Mouse (Mus musculus): Measurements from ENCODE around the gene Helz.

The Helz gene

DNA sequence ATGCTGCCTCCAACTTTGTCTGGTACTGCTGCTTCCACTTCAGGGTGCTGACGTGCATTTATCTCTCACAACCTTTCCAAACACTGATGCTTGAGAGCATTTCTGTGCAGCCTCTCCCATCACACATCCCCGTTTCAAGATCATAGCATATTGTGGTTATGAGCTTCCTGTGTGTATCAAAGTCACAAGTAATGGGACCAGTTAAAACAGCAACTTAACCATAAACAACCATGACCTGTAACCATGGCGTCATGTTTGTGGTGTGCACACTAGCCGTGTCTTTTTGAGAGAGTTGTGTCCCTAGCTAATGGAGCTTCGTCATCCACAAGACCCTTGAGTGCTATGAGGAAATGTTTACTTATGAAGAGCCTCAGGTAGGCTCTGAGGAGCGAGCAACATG is 120.5 kb downstream of the Helz start:
- in situ Hi-C loops (cut with MseI, MboI): no loop called here

DNA sequence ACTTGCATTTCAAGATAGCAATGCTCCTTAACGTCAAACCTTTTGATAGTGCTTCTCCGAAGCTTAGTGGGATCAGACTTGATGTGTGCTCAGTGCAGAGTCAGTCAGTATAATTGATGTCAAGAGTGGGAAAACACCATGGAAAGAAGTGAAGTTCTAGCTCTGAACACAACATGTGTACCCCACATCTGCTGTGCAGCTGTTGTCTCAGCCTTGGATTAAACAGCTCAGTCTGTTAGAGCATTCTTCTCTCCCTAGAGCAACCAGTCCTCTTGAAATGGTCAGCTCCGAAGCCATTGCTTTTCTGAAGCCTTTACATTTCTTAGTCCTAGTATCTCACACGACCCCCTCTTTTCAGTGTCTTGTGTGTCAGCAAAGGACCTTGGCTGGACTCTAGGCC is 121.2 kb downstream of the Helz start:
- in situ Hi-C loops (cut with MseI, MboI): no loop called here

DNA sequence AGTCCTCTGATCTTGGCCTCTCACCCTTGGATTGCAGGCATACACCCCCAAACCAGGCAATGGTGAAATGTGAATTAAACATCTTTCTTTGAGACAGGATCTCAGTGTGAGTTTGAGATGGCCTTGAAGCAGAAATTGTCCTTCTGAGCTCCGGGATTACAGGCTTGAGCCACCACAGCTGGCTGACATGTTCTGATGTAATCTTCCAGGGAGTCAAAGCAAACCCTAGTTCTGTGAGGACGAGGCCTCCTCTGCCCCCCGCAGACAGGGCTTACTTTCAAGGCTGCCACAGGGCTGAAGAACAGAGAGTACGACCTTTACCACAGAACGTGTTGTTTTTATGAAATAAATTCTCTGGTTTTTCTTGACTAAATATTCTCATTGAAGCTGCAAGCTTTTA is 126.3 kb downstream of the Helz start:
- in situ Hi-C loops (cut with MseI, MboI): no loop called here

DNA sequence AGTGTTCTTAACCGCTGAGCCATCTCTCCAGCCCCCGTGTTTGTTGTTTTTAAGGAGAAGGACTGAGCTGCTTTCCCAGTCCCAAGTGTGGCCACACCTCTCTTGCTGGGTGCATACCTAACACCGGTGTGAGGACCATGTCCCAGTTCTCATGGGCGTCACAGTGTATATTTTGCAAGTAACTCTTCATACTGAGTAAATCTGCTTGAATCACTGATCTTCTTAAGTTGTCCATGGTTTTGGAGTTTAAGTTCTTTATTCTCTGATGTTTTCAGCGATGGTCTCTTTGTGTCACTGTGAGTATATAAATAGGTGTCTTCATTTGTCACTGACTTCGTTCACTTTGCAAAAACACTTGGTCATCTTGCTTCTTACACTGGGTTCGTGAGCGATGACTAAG is 126.9 kb downstream of the Helz start:
- in situ Hi-C loops (cut with MseI, MboI): no loop called here

DNA sequence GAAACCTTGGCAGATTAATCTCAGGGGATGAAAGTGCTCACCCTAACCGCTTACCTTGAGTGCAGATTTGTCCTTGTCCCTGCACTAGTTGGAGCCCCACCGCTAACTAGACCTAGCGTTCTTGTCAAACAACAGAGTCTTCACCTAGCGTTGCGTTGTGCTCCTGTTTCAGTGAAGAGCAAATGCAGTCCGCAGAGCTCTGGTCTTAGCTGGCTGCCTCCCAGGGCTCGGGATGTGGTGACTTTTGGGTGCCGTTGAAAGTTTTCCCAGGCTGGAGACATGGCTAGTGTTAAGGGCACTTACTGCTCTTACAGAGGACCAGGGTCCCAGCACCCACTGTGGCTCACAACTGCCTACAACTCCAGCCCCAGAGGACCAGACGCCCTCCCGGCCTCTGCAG is 127.5 kb downstream of the Helz start:
- in situ Hi-C loops (cut with MseI, MboI): no loop called here

DNA sequence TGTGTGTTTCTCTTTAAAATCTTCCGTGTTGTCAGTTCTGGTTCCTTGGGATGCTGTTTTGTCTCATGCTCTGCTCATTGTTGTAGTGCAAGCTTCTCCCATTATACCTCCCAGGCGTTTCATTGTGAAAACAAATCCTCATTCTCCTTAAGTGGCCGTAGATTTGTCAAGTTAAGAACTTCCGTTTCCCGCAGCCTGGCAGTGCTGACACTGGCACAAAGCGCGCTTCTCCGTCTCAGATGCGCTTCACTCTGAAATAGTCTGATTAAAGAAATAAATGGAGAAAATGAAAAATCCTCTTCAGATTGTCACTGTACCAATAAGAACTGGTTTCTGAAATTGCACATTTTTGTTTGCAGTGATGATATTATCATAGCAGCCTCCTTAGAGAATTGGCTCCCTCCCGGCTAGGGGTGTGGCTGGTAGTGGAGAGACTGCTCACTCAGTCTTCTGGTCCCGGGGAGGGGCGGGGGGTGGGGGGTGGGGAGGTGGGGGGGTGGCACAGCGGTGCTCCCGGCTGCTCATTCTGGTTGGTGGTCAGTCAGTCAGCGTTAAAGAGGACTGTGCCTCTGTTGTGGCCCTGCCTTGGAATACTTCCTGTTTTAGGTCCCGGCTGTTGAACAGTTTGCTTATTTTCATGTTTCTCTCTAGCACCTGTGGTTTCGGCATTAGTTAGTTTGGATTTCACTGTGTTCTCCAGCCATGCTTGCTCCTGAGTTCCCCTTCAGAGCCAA is 128.6 kb downstream of the Helz start:
- in situ Hi-C loops (cut with MseI, MboI): no loop called here

DNA sequence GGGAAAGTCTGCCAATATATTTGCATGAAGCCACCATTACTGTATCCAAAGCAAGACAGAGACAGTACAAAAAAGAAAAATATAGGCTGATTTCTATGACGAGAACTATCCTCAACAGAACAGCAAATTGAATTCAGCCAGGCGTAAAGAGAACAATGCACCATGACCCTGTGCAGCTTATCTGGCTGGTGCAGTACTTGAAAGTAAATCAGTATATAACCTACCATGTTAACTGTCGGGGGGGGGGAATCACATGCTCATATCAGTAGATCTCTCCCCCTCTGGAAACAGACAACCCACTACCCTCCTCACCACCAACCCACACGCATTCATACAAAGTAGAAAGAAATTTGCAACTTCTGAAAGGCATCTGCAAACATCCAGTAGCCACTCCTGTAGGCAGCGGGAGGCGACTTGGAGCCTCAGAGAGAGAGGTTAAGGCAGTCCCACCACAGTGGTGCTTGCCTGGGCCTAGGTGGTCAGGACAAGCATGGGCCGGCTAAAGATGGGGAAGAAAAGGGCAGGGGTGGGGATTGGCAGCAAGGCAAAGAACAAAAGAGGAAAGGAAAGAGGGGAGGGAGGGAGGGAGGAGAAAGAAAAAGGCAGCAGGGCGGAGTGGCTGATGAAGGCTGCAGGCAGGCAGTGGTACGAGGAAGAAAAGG is 135.1 kb downstream of the Helz start:
- in situ Hi-C loops (cut with MseI, MboI): no loop called here

DNA sequence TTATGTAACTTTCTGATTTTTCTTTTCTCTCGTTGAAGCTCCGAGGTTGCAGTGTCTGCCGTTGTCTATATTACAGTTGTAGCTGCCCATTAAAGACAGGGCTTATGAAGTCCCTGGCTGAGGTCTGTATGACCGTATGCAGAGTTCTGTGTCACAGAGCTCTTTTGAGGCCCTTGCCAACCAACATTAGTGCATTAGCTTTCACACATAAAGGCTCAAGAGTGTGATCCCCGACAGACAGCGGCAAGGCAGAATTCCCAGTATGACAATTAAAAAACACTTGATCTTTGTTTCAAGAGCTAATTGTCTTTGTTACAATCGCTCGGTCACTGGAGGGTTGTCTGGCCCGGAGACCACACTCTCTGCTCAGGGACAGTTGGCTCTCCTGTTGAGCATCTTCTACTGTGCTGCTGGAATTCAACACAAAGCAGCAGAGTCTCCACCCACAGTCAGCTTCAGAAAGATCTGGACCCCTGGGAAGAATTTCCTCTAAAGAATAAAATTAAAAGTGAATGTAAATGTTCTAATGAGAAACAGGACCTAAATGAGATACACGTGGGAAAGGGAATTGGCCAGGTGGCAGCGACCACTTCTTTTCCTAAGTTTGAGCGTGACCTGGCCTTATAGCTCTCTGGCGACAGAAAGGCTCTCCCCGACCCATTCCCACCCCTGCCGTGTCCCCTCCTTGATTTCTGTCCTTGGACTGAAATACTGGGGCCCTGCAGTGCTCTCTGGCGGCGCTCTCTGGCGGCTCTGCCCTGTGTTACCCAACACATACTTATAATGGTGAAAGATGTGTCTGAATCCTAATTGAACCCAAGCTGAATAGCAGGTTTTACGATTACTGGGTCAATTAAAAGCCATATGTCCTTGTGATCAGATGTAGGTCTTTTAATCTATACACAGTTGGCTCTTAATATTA is 136.1 kb downstream of the Helz start:
- in situ Hi-C loops (cut with MseI, MboI): no loop called here

DNA sequence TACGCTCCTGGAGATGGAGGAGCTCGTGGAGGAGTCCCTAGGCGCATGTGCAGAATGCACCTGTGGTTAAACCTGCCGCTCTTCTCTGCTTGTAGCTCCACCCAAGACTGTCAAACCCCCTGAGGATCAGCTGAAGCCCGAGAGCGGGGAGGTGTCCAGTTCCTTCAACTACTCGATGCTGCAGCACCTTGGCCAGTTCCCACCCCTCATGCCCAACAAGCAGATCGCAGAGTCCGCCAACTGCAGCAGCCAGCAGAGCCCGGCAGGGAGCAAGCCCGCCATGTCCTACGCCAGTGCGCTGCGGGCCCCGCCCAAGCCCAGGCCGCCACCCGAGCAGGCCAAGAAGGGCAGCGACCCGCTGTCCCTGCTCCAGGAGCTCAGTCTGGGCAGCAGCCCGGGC is 138.6 kb downstream of the Helz start:
- in situ Hi-C loops (cut with MseI, MboI): no loop called here

DNA sequence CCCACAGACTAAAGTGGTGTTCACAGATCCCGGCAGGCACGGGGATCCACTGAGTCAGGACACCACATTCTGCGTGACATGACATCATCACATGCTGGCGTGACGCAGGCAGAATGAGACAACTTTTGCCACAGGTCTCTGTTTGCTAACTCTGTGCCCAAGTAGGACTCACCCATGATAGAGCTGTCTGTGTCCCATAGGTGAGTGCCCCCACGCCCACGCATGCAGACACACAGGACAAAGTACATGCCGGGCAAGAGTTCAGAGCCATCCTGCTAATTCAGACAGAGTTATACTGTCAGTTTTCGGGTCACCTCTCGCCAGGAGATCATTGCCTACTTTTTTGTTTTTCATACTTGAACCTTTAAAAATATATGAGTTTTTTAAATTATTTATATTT is 140.8 kb downstream of the Helz start:
- in situ Hi-C loops (cut with MseI, MboI): no loop called here

DNA sequence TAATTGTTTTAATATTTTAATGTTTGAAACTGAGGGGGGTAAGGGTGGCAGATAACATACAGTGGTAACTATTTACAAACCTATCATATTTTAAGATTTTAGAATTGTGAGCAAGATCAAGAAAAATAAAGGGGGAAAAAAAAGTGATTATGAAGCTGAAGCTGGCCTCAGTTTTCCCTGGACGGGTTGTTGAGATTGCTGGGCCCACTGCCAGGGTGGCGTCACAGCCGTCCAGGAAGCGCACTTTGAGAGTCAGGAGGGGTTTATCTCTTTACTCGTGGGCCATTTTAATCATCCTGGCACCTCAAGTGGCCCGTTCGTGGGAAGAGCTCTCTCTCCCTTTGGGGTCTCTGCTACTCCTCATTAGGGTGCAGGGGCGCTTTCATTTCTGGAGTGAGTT is 143.8 kb downstream of the Helz start:
- in situ Hi-C loops (cut with MseI, MboI): no loop called here

DNA sequence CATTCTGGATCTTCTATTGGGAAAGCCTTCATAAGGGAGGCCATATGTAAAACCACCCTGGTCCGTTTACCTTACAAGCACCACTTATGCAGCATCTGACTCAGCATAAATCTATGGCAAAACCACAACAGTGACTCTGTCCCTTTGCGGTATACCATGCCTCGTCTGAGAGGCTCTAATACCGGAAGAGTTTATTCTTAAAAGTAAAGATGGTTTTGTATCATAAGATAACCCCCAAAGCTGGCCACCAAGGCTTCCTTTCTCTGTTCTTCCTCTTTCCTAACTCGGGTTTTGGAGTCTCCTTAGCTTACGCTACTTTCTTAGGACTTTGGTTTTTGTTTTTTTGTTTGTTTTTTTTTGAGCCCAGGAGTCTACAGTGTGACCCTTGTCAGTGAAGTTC is 145.6 kb downstream of the Helz start:
- in situ Hi-C loops (cut with MseI, MboI): no loop called here

DNA sequence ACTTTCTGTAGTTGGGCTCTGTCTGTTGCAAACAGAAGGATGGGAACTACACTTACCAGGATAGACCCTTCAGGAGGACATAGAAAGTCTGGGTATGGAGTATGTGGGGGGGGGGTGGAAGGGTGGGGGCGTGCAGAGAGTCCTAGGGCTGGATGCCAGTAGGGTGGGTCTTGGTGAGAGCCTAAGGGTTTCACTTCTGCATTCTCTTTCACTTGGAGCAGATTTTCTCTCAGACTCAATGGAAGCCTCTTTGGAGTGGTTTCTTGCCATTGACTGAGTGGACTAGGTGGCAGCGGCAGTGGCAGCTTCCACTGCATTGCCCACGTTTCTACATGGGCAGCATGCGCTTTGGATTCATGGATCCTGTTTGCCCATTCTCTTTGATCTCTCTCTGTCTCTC is 152.2 kb downstream of the Helz start:
- in situ Hi-C loops (cut with MseI, MboI): no loop called here

DNA sequence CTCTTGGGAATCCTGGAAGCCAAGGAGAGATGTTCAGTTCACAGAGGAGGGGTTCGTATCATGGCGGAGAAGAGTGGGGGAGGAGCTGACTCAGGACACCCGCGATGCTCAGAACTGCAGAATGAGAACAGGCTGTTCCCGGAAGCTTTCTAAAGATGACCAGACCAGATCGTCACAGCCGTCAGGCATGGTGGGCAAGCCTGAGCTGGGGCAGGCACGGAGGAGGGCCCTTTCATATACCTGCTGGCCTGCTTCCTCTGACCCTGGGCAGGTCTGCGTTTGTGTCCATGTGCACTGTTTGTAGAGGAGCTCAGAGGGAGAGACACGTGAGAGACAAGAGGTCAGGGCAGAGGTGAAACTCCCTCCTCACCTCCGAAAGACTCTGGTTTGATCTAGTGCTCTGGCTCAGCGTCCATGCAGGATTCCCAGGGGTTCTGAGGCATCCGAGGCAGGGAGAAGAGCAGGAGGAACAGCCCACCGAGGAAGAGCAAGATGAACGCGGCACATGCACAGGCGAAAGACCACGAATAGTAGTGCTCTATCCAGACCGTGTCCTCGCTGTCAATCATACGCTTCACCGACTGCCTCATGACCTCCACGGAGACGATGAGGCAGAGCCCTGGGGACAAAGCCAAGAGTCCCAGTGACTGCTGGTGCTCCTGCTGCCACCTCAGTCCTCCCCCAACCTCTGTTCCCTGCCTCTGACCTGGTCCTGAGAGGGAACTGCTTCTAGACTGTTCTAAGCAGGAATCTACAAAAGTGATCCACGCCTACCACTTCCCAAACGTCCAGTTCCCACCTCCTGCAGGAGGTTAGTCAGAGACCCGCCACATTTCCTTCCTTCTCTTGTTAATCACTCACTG is 155.8 kb downstream of the Helz start:
- in situ Hi-C loops (cut with MseI, MboI): no loop called here

DNA sequence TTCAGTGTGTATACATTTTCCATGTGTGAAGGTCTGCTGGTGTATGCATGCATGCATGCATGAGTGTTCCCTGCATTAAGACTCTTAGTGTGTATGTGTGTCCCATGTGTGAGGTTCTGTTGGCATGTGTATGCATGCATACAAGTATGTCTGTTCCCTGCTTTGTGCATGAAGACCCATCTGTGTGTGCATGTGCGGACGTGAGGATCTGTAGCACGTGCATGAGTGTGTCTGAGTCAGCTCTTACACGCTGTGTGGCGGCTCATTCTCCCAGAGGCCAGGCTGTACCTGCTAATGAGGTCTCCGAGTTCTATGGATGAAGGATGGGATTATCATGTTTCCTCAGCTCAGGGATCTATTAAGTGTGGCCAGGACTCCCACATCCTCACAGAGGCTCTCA is 157.3 kb downstream of the Helz start:
- in situ Hi-C loops (cut with MseI, MboI): no loop called here

DNA sequence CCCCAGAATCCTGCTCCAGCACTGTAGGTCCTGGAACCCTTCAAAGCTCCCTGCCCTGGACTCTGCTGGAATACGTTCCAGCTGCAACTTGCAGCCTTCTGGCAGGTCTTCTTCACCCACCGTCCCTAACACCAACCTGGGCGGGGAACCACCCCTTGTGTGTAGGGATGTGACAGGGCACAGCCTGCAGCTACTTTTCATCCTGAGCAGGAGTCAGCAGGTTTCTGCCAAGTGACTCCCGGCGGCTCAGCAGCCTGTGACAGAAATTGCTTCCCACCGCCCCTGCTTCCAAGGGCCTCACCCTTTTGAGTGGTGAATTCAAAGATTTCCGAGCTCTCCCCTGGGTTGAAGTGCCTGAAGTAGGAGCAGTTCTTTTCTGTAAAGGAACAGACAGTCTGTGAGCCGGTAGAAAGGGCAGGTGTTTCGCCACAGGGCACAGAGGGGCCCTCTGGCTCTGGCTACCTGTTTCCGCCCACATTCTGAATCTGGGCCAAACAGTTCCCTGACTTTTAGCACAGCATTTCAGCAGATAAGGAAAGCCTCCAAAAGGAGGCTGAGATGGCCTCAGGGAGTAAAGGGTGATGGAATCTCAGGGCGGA is 157.8 kb downstream of the Helz start:
- in situ Hi-C loops (cut with MseI, MboI): no loop called here

DNA sequence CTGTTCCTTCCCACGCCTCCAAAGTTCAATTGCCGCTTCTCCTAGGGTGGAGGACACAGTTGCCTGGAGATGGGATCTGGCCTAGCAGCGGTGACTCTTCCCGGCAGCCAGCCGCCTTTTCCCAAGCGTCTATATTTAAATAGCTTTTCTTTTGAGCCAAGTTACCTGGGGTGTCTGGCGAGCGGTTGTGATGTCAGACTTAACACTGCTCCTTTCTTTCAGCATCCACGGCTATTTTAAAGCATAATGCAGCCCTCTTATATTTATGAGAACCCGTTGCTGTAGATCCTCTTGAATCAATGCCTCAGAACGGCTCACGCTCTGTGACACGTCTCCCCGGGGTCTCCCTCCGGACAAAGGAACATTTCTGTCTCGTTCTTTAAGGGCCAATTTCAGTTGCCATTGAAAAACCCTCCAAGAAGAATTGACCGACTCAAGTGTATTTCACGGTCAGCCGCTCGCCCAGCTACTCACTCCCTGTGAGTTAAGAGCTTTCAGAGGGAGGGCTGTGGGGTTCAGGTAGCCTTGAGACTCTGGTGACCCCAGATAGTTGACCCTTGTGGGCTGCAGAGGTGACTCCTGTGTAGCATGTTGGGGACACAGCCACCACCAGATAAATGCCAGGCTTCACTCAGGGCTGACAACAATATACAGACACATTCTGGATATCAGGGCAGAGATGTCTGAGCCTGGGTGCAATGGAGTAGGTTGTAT is 160.3 kb downstream of the Helz start:
- in situ Hi-C loops (cut with MseI, MboI): no loop called here

DNA sequence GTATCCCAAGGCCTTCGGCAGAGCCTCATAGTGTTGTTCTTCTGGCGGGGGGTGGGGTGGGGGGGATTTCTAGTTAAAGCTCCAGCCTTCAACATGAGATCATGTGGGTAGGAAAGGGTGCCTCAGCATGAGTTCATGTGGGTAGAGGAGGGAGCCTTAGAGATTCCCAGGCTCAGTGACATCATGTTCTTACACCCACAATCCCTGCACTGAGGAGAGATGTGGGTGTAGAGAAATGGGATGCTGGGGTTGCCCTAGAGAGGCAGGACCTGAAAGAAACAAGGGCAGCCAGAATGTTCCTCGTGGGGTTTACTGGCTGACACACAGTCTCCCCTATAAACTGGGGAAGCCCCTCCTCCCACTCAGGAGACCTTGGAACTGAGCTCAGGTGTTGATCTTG is 162.6 kb downstream of the Helz start:
- in situ Hi-C loops (cut with MseI, MboI): no loop called here

DNA sequence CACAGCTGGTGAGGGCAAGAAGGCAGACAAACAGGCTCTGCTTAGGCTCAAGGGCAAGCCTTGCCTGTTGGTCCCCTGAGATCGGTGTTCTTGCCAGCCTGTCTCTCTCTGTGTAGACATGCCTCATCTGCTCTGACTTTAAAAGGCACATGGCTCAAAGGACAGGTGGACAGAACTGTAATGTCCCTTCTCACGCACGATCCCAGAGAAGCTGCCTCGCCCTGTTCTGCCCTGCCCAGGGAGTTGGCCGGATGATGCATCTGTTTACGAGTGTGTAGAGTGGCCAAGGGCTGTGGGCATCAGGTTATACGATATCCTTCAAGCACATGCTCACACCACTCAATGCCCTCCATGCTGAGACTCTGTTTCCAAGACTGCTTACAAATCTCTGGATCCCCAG is 166.6 kb downstream of the Helz start:
- in situ Hi-C loops (cut with MseI, MboI): no loop called here

DNA sequence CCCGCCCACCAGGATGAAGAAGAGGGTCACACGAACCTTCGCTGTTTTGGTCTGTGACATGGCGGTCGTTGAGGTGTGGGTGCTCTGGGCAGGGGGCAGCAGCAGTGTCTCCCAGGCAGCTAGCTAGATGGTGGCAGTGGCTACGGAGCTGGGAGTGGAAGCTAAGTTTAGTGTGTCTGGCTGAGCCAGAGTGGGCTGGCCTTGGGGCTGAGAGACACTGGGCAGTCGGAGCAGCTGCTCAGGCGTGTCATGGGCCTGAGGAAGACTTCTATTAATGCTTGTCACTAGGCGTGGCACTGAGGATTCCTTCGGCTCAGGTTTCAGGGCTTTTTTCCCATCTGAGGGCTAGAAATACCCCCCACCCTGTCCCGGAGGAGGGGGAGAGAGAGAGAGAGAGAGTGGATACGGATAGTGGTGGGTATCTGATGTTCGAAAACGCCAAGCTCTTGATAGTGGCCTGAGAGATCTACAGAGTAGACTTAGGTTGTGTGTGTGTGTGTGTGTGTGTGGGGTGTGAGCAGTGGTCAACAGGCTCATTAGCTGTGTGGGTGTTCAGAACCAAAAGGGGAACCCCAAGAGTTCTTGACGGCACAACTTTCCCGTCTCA is 168.7 kb downstream of the Helz start, which contains the start of gene Cacng1:
Gene Cacng1, minus strand, starts transcription at position 191 of the 607 bp plus-strand sequence.
- in situ Hi-C loops (cut with MseI, MboI): no loop called here

Data from mouse trophoblast stem cell (cell line).